Mouse (Mus musculus): ENCODE data around the gene Rpl36al. TPM values are rescaled to one million over a fixed set of nuclear protein-coding genes. Genes with fewer than 3 reads are reported as not detected.
A peak's percentile ranks its signal among the peaks of the same experiment; 100 is the strongest.

Gene Rpl36al
- total and polyA plus RNA-seq, 2 experiments from 2014 or later, result 194 to 396 TPM

DNA sequence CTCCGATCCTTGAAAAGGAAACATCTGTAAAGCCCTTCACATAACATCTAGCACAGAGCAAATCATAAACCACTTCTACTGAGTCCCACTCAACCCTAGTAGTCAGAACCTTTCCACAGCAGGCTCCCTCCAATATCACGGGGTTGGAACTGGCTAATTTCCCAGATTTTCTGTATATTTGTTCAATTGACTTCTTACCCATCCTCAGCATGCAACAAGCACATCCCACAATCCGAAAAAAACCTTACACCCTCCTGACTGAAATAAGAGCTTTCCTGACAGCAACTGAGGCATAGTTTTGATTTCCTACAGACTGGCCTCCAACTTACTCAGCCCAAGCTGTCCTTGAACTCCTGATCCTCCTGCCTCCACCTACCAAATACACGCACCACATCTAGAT, 27.4 kb downstream of the Rpl36al start:
- no peak for TF ChIP-seq CTCF (IDR thresholded peaks at IDR 0.05; ENCODE audit: low read depth)
- Histone ChIP-seq H3K27me3 (ENCODE audit: insufficient read depth, low read length) (no peaks in the 10 kb centered on the region), H3K27ac (ENCODE audit: low read depth, low read length) (no peak overlapping the region), H3K36me3 (ENCODE audit: insufficient read depth) (peaks cover 14% of the 10 kb centered on the region; the same call in 1 of the 2 replicates), H3K9ac (no peak overlapping the region), H3K9me3 (ENCODE audit: low read length) (no peaks in the 10 kb centered on the region), H3K4me2 (ENCODE audit: low read depth) (no peak overlapping the region), H3K4me3 (ENCODE audit: low read depth, low read length) (no peak overlapping the region), H3K4me1 (ENCODE audit: insufficient read depth) (peaks cover 5% of the 10 kb centered on the region; the same call in 1 of the 2 replicates)
- ATAC-seq, result no peak
- no peak for DNase-seq
- 89% methylated on average over 4 of the region's 4 CpGs for WGBS

GRCm38 (mm10) chr12:69155923-69156322, 28.0 kb downstream of the Rpl36al start:
- WGBS, result 80% methylated on average over 2 of the region's 2 CpGs
- H3K27me3 ChIP-seq (ENCODE audit: insufficient read depth, low read length), result no peaks in the 10 kb centered on the region
- H3K9ac ChIP-seq, result no peak overlapping the region
- no peak overlapping the region for H3K27ac ChIP-seq (ENCODE audit: low read depth, low read length)
- H3K4me1 ChIP-seq (ENCODE audit: insufficient read depth), result peaks cover 5% of the 10 kb centered on the region; the same call in 1 of the 2 replicates
- peaks cover 14% of the 10 kb centered on the region; the same call in 1 of the 2 replicates for H3K36me3 ChIP-seq (ENCODE audit: insufficient read depth)
- no peak for ATAC-seq
- TF ChIP-seq CTCF (IDR thresholded peaks at IDR 0.05; ENCODE audit: low read depth), result no peak
- H3K9me3 ChIP-seq (ENCODE audit: low read length), result no peaks in the 10 kb centered on the region
- no peak overlapping the region for H3K4me2 ChIP-seq (ENCODE audit: low read depth)
- H3K4me3 ChIP-seq (ENCODE audit: low read depth, low read length), result no peak overlapping the region
- DNase-seq, result no peak

DNA sequence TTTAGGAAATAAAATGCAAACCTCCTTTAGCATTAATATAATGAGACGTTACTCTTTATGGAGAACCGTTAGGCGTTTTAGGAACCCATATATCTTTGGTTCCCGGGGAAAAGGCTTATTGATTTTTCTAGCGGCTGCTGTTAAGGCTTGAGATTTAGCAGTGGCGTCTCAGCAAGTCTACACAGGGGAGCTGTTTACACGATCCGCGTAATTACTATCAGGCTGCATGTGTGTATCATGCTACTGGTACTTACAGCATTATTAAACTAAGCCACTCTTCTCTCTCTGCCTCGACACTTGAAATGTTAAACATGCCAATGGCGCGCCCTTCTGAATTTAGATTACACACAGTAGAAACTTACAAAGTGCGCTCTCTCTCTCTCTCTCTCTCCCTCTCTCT, 33.8 kb downstream of the Rpl36al start:
- Histone ChIP-seq H3K9me3 (ENCODE audit: low read length) (no peaks in the 10 kb centered on the region), H3K4me1 (ENCODE audit: insufficient read depth) (no peaks in the 10 kb centered on the region), H3K27me3 (ENCODE audit: insufficient read depth, low read length) (no peaks in the 10 kb centered on the region), H3K4me3 (ENCODE audit: low read depth, low read length) (no peak overlapping the region), H3K9ac (no peak overlapping the region), H3K27ac (ENCODE audit: low read depth, low read length) (no peak overlapping the region), H3K36me3 (ENCODE audit: insufficient read depth) (no peaks in the 10 kb centered on the region), H3K4me2 (ENCODE audit: low read depth) (no peak overlapping the region)
- TF ChIP-seq CTCF (IDR thresholded peaks at IDR 0.05; ENCODE audit: low read depth), result no peak
- WGBS, result 88% methylated on average over 13 of the region's 13 CpGs
- no peak for DNase-seq
- ATAC-seq, result no peak

- 99% methylated on average over 5 of the region's 5 CpGs for WGBS
- no peaks in the 10 kb centered on the region for H3K27me3 ChIP-seq (ENCODE audit: insufficient read depth, low read length)
- H3K27ac ChIP-seq (ENCODE audit: low read depth, low read length), result no peak overlapping the region
- no peak overlapping the region for H3K4me3 ChIP-seq (ENCODE audit: low read depth, low read length)
- H3K4me1 ChIP-seq (ENCODE audit: insufficient read depth), result no peaks in the 10 kb centered on the region
- no peak for TF ChIP-seq CTCF (IDR thresholded peaks at IDR 0.05; ENCODE audit: low read depth)
- no peak overlapping the region for H3K4me2 ChIP-seq (ENCODE audit: low read depth)
- DNase-seq, result no peak
- H3K9me3 ChIP-seq (ENCODE audit: low read length), result no peaks in the 10 kb centered on the region
- H3K36me3 ChIP-seq (ENCODE audit: insufficient read depth), result no peaks in the 10 kb centered on the region
- ATAC-seq, result no peak
- H3K9ac ChIP-seq, result no peak overlapping the region
Observed at GRCm38 (mm10) chr12:69147166-69147735, 36.6 kb downstream of the Rpl36al start.

DNA sequence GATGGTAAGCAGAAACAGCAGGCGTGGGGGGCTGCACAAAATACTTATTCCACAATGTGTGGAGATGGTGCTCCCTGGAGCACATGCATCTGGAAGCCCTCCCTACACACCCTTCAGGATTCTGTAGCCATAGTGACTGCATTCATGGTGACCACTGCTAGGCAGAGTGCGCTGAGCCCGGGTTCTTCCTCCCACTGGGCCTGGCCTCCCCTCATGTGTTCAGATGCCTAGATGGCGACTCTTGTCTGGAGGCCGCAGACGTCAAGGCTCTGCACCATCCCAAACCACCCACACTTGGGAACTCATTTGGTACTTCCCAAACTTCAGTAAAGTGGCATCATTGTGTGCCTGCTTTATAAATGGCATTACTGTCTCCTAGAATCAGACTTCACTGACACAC, 40.4 kb downstream of the Rpl36al start:
- Histone ChIP-seq H3K9ac (no peak overlapping the region), H3K9me3 (ENCODE audit: low read length) (no peaks in the 10 kb centered on the region), H3K27ac (ENCODE audit: low read depth, low read length) (no peak overlapping the region), H3K4me1 (ENCODE audit: insufficient read depth) (no peaks in the 10 kb centered on the region), H3K4me3 (ENCODE audit: low read depth, low read length) (no peak overlapping the region), H3K27me3 (ENCODE audit: insufficient read depth, low read length) (no peaks in the 10 kb centered on the region), H3K36me3 (ENCODE audit: insufficient read depth) (no peaks in the 10 kb centered on the region), H3K4me2 (ENCODE audit: low read depth) (no peak overlapping the region)
- WGBS, result 73% methylated on average over 6 of the region's 6 CpGs
- ATAC-seq, result no peak
- DNase-seq, result no peak
- TF ChIP-seq CTCF (IDR thresholded peaks at IDR 0.05; ENCODE audit: low read depth), result no peak

GRCm38 (mm10) chr12:69139841-69140240, 44.0 kb downstream of the Rpl36al start:
- no peaks in the 10 kb centered on the region for H3K4me1 ChIP-seq (ENCODE audit: insufficient read depth)
- TF ChIP-seq CTCF (IDR thresholded peaks at IDR 0.05; ENCODE audit: low read depth), result no peak
- H3K36me3 ChIP-seq (ENCODE audit: insufficient read depth), result no peaks in the 10 kb centered on the region
- 96% methylated on average over 7 of the region's 7 CpGs for WGBS
- no peak overlapping the region for H3K27ac ChIP-seq (ENCODE audit: low read depth, low read length)
- H3K9ac ChIP-seq, result no peak overlapping the region
- no peaks in the 10 kb centered on the region for H3K9me3 ChIP-seq (ENCODE audit: low read length)
- no peak overlapping the region for H3K4me3 ChIP-seq (ENCODE audit: low read depth, low read length)
- H3K4me2 ChIP-seq (ENCODE audit: low read depth), result no peak overlapping the region
- no peak for DNase-seq
- no peaks in the 10 kb centered on the region for H3K27me3 ChIP-seq (ENCODE audit: insufficient read depth, low read length)
- ATAC-seq, result no peak

DNA sequence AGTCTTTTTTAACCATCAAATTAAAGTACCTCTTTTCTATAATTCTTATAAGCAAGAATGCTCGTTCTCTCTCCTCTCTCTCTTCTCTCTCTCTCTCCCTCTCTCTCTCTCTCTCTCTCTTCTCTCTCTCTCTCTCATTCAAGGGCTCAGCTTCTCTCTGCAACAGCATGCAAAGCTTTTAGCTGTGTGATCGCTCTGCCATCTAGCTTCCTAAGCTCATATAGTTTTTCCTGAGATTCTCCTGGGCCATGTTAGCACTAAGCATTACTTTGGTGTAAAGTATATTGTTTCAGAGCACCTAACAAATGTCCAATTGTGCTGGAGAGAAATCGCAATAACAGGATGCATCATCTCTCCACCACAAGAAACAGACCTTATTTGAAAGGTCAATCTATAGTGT, 44.7 kb downstream of the Rpl36al start:
- WGBS, result 87% methylated on average over 3 of the region's 3 CpGs
- no peak overlapping the region for H3K4me3 ChIP-seq (ENCODE audit: low read depth, low read length)
- H3K36me3 ChIP-seq (ENCODE audit: insufficient read depth), result no peaks in the 10 kb centered on the region

More for the DNA sequence above, 44.7 kb downstream of the Rpl36al start:
- Histone ChIP-seq H3K4me2 (ENCODE audit: low read depth) (no peak overlapping the region), H3K9me3 (ENCODE audit: low read length) (no peaks in the 10 kb centered on the region), H3K9ac (no peak overlapping the region), H3K4me1 (ENCODE audit: insufficient read depth) (no peaks in the 10 kb centered on the region), H3K27me3 (ENCODE audit: insufficient read depth, low read length) (no peaks in the 10 kb centered on the region), H3K27ac (ENCODE audit: low read depth, low read length) (no peak overlapping the region)
- TF ChIP-seq CTCF (IDR thresholded peaks at IDR 0.05; ENCODE audit: low read depth), result peak; percentile 55
- DNase-seq (peak; percentile 42), ATAC-seq (peak; percentile 56; the same call in 1 of the 2 replicates)

Small RNAs within 50 kb of the gene (microRNA-seq; reads per million reads assigned to microRNA genes)
- 0 reads per million in 2 experiments for gene Gm47287
- 0.77 to 1.3 reads per million in 2 experiments for gene Gm47295

Other genes with a start within 250 kb of the Rpl36al start
- 333 and 593 TPM in 2 replicates for gene Rps29, start 24.9 kb downstream of the Rpl36al start, total RNA-seq (2014; rRNA removed)
- 1,372 and 1,968 TPM in 2 replicates for gene Rps29, start 24.9 kb downstream of the Rpl36al start, polyA plus RNA-seq (2015; fragmentation: Nextera tagmentation; extraction: Ambion mirVana)
- 0.71 and 0.85 TPM in 2 replicates for gene Lrr1, start 15.3 kb downstream of the Rpl36al start, total RNA-seq (2014; rRNA removed)
- 2.3 and 3.6 TPM in 2 replicates for gene Lrr1, start 15.3 kb downstream of the Rpl36al start, polyA plus RNA-seq (2015; fragmentation: Nextera tagmentation; extraction: Ambion mirVana)
- 61.7 and 66.6 TPM in 2 replicates for gene Mgat2, start 74 bp upstream of the Rpl36al start, total RNA-seq (2014; rRNA removed)
- gene Mgat2, start 74 bp upstream of the Rpl36al start, polyA plus RNA-seq (2015; fragmentation: Nextera tagmentation; extraction: Ambion mirVana), result 49.1 and 50.5 TPM in 2 replicates
- 4.5 and 5.7 TPM in 2 replicates for gene Gm49383, start 13.0 kb upstream of the Rpl36al start, total RNA-seq (2014; rRNA removed)
- gene Gm49383, start 13.0 kb upstream of the Rpl36al start, polyA plus RNA-seq (2015; fragmentation: Nextera tagmentation; extraction: Ambion mirVana), result 8.8 and 11.7 TPM in 2 replicates
- 6.7 and 6.8 TPM in 2 replicates for gene Dnaaf2, start 14.3 kb upstream of the Rpl36al start, total RNA-seq (2014; rRNA removed)
- 8.4 and 9.4 TPM in 2 replicates for gene Dnaaf2, start 14.3 kb upstream of the Rpl36al start, polyA plus RNA-seq (2015; fragmentation: Nextera tagmentation; extraction: Ambion mirVana)
- 0.52 and 5.1 TPM in 2 replicates for gene Gm49384, start 20.2 kb upstream of the Rpl36al start, total RNA-seq (2014; rRNA removed)
- gene Gm49384, start 20.2 kb upstream of the Rpl36al start, polyA plus RNA-seq (2015; fragmentation: Nextera tagmentation; extraction: Ambion mirVana), result 6.7 and 7.8 TPM in 2 replicates
- 3.8 and 5.0 TPM in 2 replicates for gene Pole2, start 44.1 kb upstream of the Rpl36al start, total RNA-seq (2014; rRNA removed)
- gene Pole2, start 44.1 kb upstream of the Rpl36al start, polyA plus RNA-seq (2015; fragmentation: Nextera tagmentation; extraction: Ambion mirVana), result 2.1 and 2.6 TPM in 2 replicates
- 11.2 and 12.8 TPM in 2 replicates for gene Klhdc1, start 57.1 kb upstream of the Rpl36al start, total RNA-seq (2014; rRNA removed)
- gene Klhdc1, start 57.1 kb upstream of the Rpl36al start, polyA plus RNA-seq (2015; fragmentation: Nextera tagmentation; extraction: Ambion mirVana), result 22.0 and 23.7 TPM in 2 replicates
- gene Klhdc2, start 112.6 kb upstream of the Rpl36al start, total RNA-seq (2014; rRNA removed), result 330 and 340 TPM in 2 replicates
- gene Klhdc2, start 112.6 kb upstream of the Rpl36al start, polyA plus RNA-seq (2015; fragmentation: Nextera tagmentation; extraction: Ambion mirVana), result 260 and 264 TPM in 2 replicates
- gene Nemf, start 173.1 kb upstream of the Rpl36al start, total RNA-seq (2014; rRNA removed), result 44.4 and 47.7 TPM in 2 replicates
- gene Nemf, start 173.1 kb upstream of the Rpl36al start, polyA plus RNA-seq (2015; fragmentation: Nextera tagmentation; extraction: Ambion mirVana), result 47.6 and 64.7 TPM in 2 replicates
- 108 and 110 TPM in 2 replicates for gene Arf6, start 188.1 kb upstream of the Rpl36al start, total RNA-seq (2014; rRNA removed)
- gene Arf6, start 188.1 kb upstream of the Rpl36al start, polyA plus RNA-seq (2015; fragmentation: Nextera tagmentation; extraction: Ambion mirVana), result 52.9 and 56.3 TPM in 2 replicates
- 1.6 and 1.8 TPM in 2 replicates for gene Gm9887, start 188.4 kb upstream of the Rpl36al start, total RNA-seq (2014; rRNA removed)
- gene Gm9887, start 188.4 kb upstream of the Rpl36al start, polyA plus RNA-seq (2015; fragmentation: Nextera tagmentation; extraction: Ambion mirVana), result 1.1 and 1.8 TPM in 2 replicates

Data from forebrain, postnatal 0 days (tissue).